Mouse (Mus musculus) naive thymus-derived CD4-positive, alpha-beta T cell, adult 5 months (primary cell): Measurements from ENCODE around the gene Tspyl4. TPM values are rescaled to one million over a fixed set of nuclear protein-coding genes. Genes with fewer than 3 reads are reported as not detected.

Source experiments
- polyA plus RNA-seq: library from polyadenylated mRNA; unstranded; fragments of 100-300 nt; shearing (Covaris generic); gene quantifications from one replicate; pipeline ENCODE4 v1.2.1, GENCODE M21; 2017

The Tspyl4 gene
- 11.9 TPM for polyA plus RNA-seq

GRCm38 (mm10) chr10:34297299-34297979 is at the start of gene Tspyl4:
TSS of gene Tspyl4 (plus strand) at chr10:34297442.

DNA sequence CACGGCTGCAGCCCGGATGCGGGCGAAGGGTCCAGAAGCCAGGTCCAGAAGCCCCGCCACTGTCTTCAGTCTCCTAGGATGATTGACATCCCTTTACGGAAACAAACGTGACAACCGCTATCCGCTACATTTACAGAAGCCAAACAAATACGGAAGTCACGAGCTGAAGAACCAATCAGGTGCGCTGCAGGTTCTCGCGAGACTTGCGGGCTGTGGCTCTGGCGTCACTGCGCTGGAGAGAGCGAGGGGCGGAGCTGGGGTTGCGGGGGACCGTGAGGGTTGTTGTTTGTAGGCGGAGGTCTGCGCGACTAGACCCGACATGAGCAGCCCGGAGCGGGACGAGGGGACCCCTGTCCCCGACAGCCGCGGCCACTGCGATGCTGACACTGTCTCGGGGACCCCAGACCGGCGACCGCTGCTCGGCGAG is 15.3 kb upstream of the Tspyl4 start, which contains the start of gene Tspyl1:
TSS of gene Tspyl1 (plus strand) at position 229 of the 427 bp plus-strand sequence.

Other genes starting within 250 kb of the Tspyl4 start
- gene Calhm5, start 200.9 kb upstream of the Tspyl4 start, polyA plus RNA-seq: not detected
- gene Calhm6, start 169.5 kb upstream of the Tspyl4 start, polyA plus RNA-seq: 19.5 TPM
- gene Dse, start 89.7 kb upstream of the Tspyl4 start, polyA plus RNA-seq: 10.0 TPM
- gene Tspyl1, start 15.3 kb upstream of the Tspyl4 start, polyA plus RNA-seq: 131 TPM
- 0.29 TPM for gene Col10a1, start 92.5 kb downstream of the Tspyl4 start, polyA plus RNA-seq
- gene Nt5dc1, start 121.1 kb downstream of the Tspyl4 start, polyA plus RNA-seq: 50.5 TPM
- 0.07 TPM for gene Frk, start 186.0 kb downstream of the Tspyl4 start, polyA plus RNA-seq